Mouse (Mus musculus): ENCODE data around the gene Ube2i. TPM values are rescaled to one million over a fixed set of nuclear protein-coding genes. Genes with fewer than 3 reads are reported as not detected.
"Not testable (repeated sequence)": the region's sequence is repeated elsewhere in the genome, so short reads cannot be mapped to it uniquely, and the experiment has no call there.

Ube2i gene
- polyA plus RNA-seq, 1 experiment from 2014 or later = 372 TPM

- Histone ChIP-seq H3K27me3 (replicated peaks) (peaks cover 66% of the 10 kb centered on the region), H3K36me3 (no peaks in the 10 kb centered on the region), H3K4me3 (no peak overlapping the region), H3K9me3 (no peaks in the 10 kb centered on the region), H3K9ac (no peak overlapping the region), H3K4me1 (no peaks in the 10 kb centered on the region), H3K27ac (replicated peaks) (no peak overlapping the region), H3K4me2 (no peak overlapping the region)
- whole genome bisulfite sequencing = 74% methylated on average over 8 of the region's 8 CpGs
- ATAC-seq (ENCODE audit: extremely low read depth, insufficient number of reproducible peaks, low FRiP score, low TSS enrichment) = no peak
Observed at GRCm38 (mm10) chr17:25250181-25250835, 24.1 kb downstream of the Ube2i start.

GRCm38 (mm10) chr17:25248033-25248750 is 26.2 kb downstream of the Ube2i start:
- no peak overlapping the region for H3K9ac ChIP-seq
- WGBS = 72% methylated on average over 18 of the region's 18 CpGs

GRCm38 (mm10) chr17:25244239-25244638 is 30.2 kb downstream of the Ube2i start:
- no peak for ATAC-seq (ENCODE audit: extremely low read depth, insufficient number of reproducible peaks, low FRiP score, low TSS enrichment)
- no peak overlapping the region for H3K4me2 ChIP-seq
- H3K27me3 ChIP-seq (replicated peaks) = peaks cover 18% of the 10 kb centered on the region
- no peaks in the 10 kb centered on the region for H3K9me3 ChIP-seq
- peaks cover 15% of the 10 kb centered on the region for H3K4me1 ChIP-seq
- no peak overlapping the region for H3K9ac ChIP-seq
- no peak overlapping the region for H3K4me3 ChIP-seq
- H3K36me3 ChIP-seq = peaks cover 32% of the 10 kb centered on the region
- 81% methylated on average over 16 of the region's 16 CpGs for WGBS
- no peak overlapping the region for H3K27ac ChIP-seq (replicated peaks)

More at GRCm38 (mm10) chr17:25248033-25248750, 26.2 kb downstream of the Ube2i start:
- H3K27me3 ChIP-seq (replicated peaks) = peaks cover 45% of the 10 kb centered on the region
- no peaks in the 10 kb centered on the region for H3K9me3 ChIP-seq
- no peaks in the 10 kb centered on the region for H3K4me1 ChIP-seq
- H3K4me3 ChIP-seq = no peak overlapping the region
- peaks cover 14% of the 10 kb centered on the region for H3K36me3 ChIP-seq
- H3K4me2 ChIP-seq = no peak overlapping the region
- ATAC-seq (ENCODE audit: extremely low read depth, insufficient number of reproducible peaks, low FRiP score, low TSS enrichment) = no peak
- H3K27ac ChIP-seq (replicated peaks) = no peak overlapping the region

- WGBS = 88% methylated on average over 11 of the region's 11 CpGs
- H3K4me1 ChIP-seq = peaks cover 19% of the 10 kb centered on the region
- no peak overlapping the region for H3K9ac ChIP-seq
- H3K27ac ChIP-seq (replicated peaks) = no peak overlapping the region
- H3K27me3 ChIP-seq (replicated peaks) = peaks cover 10% of the 10 kb centered on the region
- peaks cover 32% of the 10 kb centered on the region for H3K36me3 ChIP-seq
- ATAC-seq (ENCODE audit: extremely low read depth, insufficient number of reproducible peaks, low FRiP score, low TSS enrichment) = no peak
- no peak overlapping the region for H3K4me2 ChIP-seq
- H3K4me3 ChIP-seq = no peak overlapping the region
- no peaks in the 10 kb centered on the region for H3K9me3 ChIP-seq
Observed at GRCm38 (mm10) chr17:25243131-25243780, 31.2 kb downstream of the Ube2i start.

GRCm38 (mm10) chr17:25239695-25240636 is 34.5 kb downstream of the Ube2i start, which contains the start of the genes Gnptg and Tsr3:
Gnptg (minus strand) TSS chr17:25240124.
Tsr3 (plus strand) TSS chr17:25240170.
- Histone ChIP-seq H3K9ac (peak within 1 kb of the TSS; percentile 98), H3K36me3 (peaks cover 44% of the 10 kb centered on the region), H3K9me3 (no peaks in the 10 kb centered on the region), H3K27ac (replicated peaks) (peak within 1 kb of the TSS; percentile 90), H3K4me3 (peak within 1 kb of the TSS; percentile 94), H3K4me1 (peaks cover 19% of the 10 kb centered on the region), H3K27me3 (replicated peaks) (no peaks in the 10 kb centered on the region), H3K4me2 (peak within 1 kb of the TSS; percentile 89)
- under 1% methylated on average over 80 of the region's 80 CpGs for WGBS
- ATAC-seq (ENCODE audit: extremely low read depth, insufficient number of reproducible peaks, low FRiP score, low TSS enrichment) = no peak; the same call in 1 of the 2 replicates

- Histone ChIP-seq H3K4me3 (no peak overlapping the region), H3K4me2 (no peak overlapping the region), H3K4me1 (peaks cover 9% of the 10 kb centered on the region), H3K27me3 (replicated peaks) (no peaks in the 10 kb centered on the region), H3K9me3 (no peaks in the 10 kb centered on the region), H3K36me3 (peaks cover 29% of the 10 kb centered on the region), H3K9ac (no peak overlapping the region), H3K27ac (replicated peaks) (no peak overlapping the region)
- WGBS = 82% methylated on average over 9 of the region's 9 CpGs
- ATAC-seq (ENCODE audit: extremely low read depth, insufficient number of reproducible peaks, low FRiP score, low TSS enrichment) = no peak
Observed at GRCm38 (mm10) chr17:25235635-25236034, 38.8 kb downstream of the Ube2i start.

- 91% methylated on average over 4 of the region's 11 CpGs for WGBS
- not testable (repeated sequence) for H3K4me2 ChIP-seq; H3K9ac ChIP-seq; H3K4me3 ChIP-seq; H3K27me3 ChIP-seq (replicated peaks); H3K4me1 ChIP-seq; H3K9me3 ChIP-seq; H3K27ac ChIP-seq (replicated peaks); ATAC-seq (ENCODE audit: extremely low read depth, insufficient number of reproducible peaks, low FRiP score, low TSS enrichment)
- H3K36me3 ChIP-seq = peaks cover 62% of the 10 kb centered on the region
Observed at GRCm38 (mm10) chr17:25231621-25232020, 42.8 kb downstream of the Ube2i start.

GRCm38 (mm10) chr17:25230700-25231099 is 43.7 kb downstream of the Ube2i start:
- no peak for ATAC-seq (ENCODE audit: extremely low read depth, insufficient number of reproducible peaks, low FRiP score, low TSS enrichment)
- Histone ChIP-seq H3K4me1 (no peaks in the 10 kb centered on the region), H3K9me3 (no peaks in the 10 kb centered on the region), H3K9ac (no peak overlapping the region), H3K4me3 (no peak overlapping the region), H3K27me3 (replicated peaks) (no peaks in the 10 kb centered on the region), H3K27ac (replicated peaks) (no peak overlapping the region), H3K4me2 (no peak overlapping the region), H3K36me3 (peaks cover 66% of the 10 kb centered on the region)
- WGBS = 90% methylated on average over 3 of the region's 3 CpGs

GRCm38 (mm10) chr17:25230014-25230655 is 44.3 kb downstream of the Ube2i start:
- H3K9me3 ChIP-seq; H3K4me3 ChIP-seq; H3K27ac ChIP-seq (replicated peaks); H3K4me1 ChIP-seq; ATAC-seq (ENCODE audit: extremely low read depth, insufficient number of reproducible peaks, low FRiP score, low TSS enrichment); H3K27me3 ChIP-seq (replicated peaks); H3K9ac ChIP-seq; H3K4me2 ChIP-seq: not testable (repeated sequence)
- 80% methylated on average over 17 of the region's 17 CpGs for WGBS
- H3K36me3 ChIP-seq = peaks cover 63% of the 10 kb centered on the region

GRCm38 (mm10) chr17:25227991-25228390 is 46.4 kb downstream of the Ube2i start:
- 91% methylated on average over 5 of the region's 5 CpGs for WGBS
- ATAC-seq (ENCODE audit: extremely low read depth, insufficient number of reproducible peaks, low FRiP score, low TSS enrichment) = no peak
- H3K27ac ChIP-seq (replicated peaks) = no peak overlapping the region

More at GRCm38 (mm10) chr17:25227991-25228390, 46.4 kb downstream of the Ube2i start:
- H3K9me3 ChIP-seq = no peaks in the 10 kb centered on the region
- no peaks in the 10 kb centered on the region for H3K27me3 ChIP-seq (replicated peaks)
- no peak overlapping the region for H3K4me2 ChIP-seq
- H3K36me3 ChIP-seq = peaks cover 53% of the 10 kb centered on the region
- no peak overlapping the region for H3K4me3 ChIP-seq
- H3K9ac ChIP-seq = no peak overlapping the region
- H3K4me1 ChIP-seq = no peaks in the 10 kb centered on the region; the same call in 1 of the 2 replicates
